Mouse (Mus musculus) neural tube, embryonic 11.5 days (tissue): ENCODE measurements around the gene Trcg1. TPM values are rescaled to one million over a fixed set of nuclear protein-coding genes. Genes with fewer than 3 reads are reported as not detected.

ENCODE experiments used
- ATAC-seq: fragments of 200-750 bp; cut with Nextera tagmentation; 2 replicates; pipeline ENCODE4 v1.8.0; 2017; ENCODE audit warnings: moderate number of reproducible peaks, mild to moderate bottlenecking, moderate TSS enrichment, moderate library complexity; ENCODE audit not compliant: insufficient read depth, low FRiP score, low TSS enrichment
- DNase-seq: peaks from one replicate; pipeline ENCODE4 v3.0.0-alpha.2; 2015; ENCODE audit warnings: low spot score
- H3K27ac ChIP-seq: fragments of 300-500 bp; sonication (generic); 2 replicates; pipeline ENCODE4 v1.5.1; 2014; ENCODE audit warnings: low read depth, mild to moderate bottlenecking, low read length
- H3K27me3 ChIP-seq: fragments of 300-500 bp; sonication (generic); 2 replicates; pipeline ENCODE4 v1.6.1; 2014; ENCODE audit warnings: mild to moderate bottlenecking, low read length, mixed read lengths; ENCODE audit not compliant: control insufficient read depth, insufficient read depth
- H3K36me3 ChIP-seq: fragments of 300-500 bp; sonication (generic); 2 replicates; pipeline ENCODE4 v1.6.1; 2014; ENCODE audit warnings: mild to moderate bottlenecking, low read length, moderate library complexity, mixed read lengths; ENCODE audit not compliant: control insufficient read depth, insufficient read depth
- H3K4me1 ChIP-seq: fragments of 300-500 bp; sonication (generic); 2 replicates; pipeline ENCODE4 v1.6.1; 2014; ENCODE audit warnings: low read length, mixed read lengths; ENCODE audit not compliant: control insufficient read depth, insufficient read depth
- H3K4me2 ChIP-seq: fragments of 300-500 bp; sonication (generic); 2 replicates; pipeline ENCODE4 v1.6.1; 2014; ENCODE audit warnings: low read depth, mild to moderate bottlenecking, moderate library complexity
- H3K4me3 ChIP-seq: fragments of 300-500 bp; sonication (generic); 2 replicates; pipeline ENCODE4 v1.5.1; 2014; ENCODE audit warnings: low read depth, low read length
- H3K9ac ChIP-seq: fragments of 300-500 bp; sonication (generic); 2 replicates; pipeline ENCODE4 v1.6.1; 2014; ENCODE audit warnings: mild to moderate bottlenecking, low read length
- H3K9me3 ChIP-seq: fragments of 300-500 bp; sonication (generic); 2 replicates; pipeline ENCODE4 v1.6.1; 2016; ENCODE audit warnings: low read length; ENCODE audit not compliant: control insufficient read depth
- WGBS: fragments of 180-500 bp; shearing (Covaris S2); extraction: QIAGEN DNeasy Blood & Tissue Kit; methylation state at CpG from one replicate; pipeline ENCODE4 v1.1.7; 2014; 5-methylcytosine and 5-hydroxymethylcytosine counted together
- polyA plus RNA-seq: library from polyadenylated mRNA; unstranded; fragments of >200 nt; fragmentation: Nextera tagmentation; extraction: Ambion mirVana; gene quantifications from 2 replicates; pipeline ENCODE4 v1.2.1, GENCODE M21; 2014

Gene Trcg1
- polyA plus RNA-seq, 1 experiment from 2014 or later: not detected

- no peaks in the 10 kb centered on the region for H3K9me3 ChIP-seq
- ATAC-seq: no peak
These were observed 47.0 kb downstream of the Trcg1 start for GRCm38 (mm10) chr9:57283311-57283710.

GRCm38 (mm10) chr9:57287183-57287582 lies 50.8 kb downstream of the Trcg1 start:
- H3K27me3 ChIP-seq: no peaks in the 10 kb centered on the region
- H3K4me1 ChIP-seq: no peaks in the 10 kb centered on the region
- H3K36me3 ChIP-seq: no peaks in the 10 kb centered on the region
- WGBS: 78% methylated on average over 6 of the region's 6 CpGs
- H3K9me3 ChIP-seq: no peaks in the 10 kb centered on the region
- no peak for DNase-seq
- no peak overlapping the region for H3K4me3 ChIP-seq
- no peak overlapping the region for H3K27ac ChIP-seq
- no peak overlapping the region for H3K4me2 ChIP-seq
- no peak overlapping the region for H3K9ac ChIP-seq
- no peak for ATAC-seq

More at GRCm38 (mm10) chr9:57283311-57283710, 47.0 kb downstream of the Trcg1 start:
- Histone ChIP-seq H3K27ac (no peak overlapping the region), H3K4me1 (no peaks in the 10 kb centered on the region), H3K9ac (no peak overlapping the region), H3K4me3 (no peak overlapping the region), H3K27me3 (no peaks in the 10 kb centered on the region), H3K4me2 (no peak overlapping the region), H3K36me3 (no peaks in the 10 kb centered on the region)
- 63% methylated on average over 4 of the region's 4 CpGs for WGBS
- DNase-seq: no peak

- no peak overlapping the region for H3K4me2 ChIP-seq
- H3K27ac ChIP-seq: no peak overlapping the region
- H3K9ac ChIP-seq: no peak overlapping the region
- no peaks in the 10 kb centered on the region for H3K27me3 ChIP-seq
- DNase-seq (no peak), ATAC-seq (no peak)
- H3K9me3 ChIP-seq: no peaks in the 10 kb centered on the region
- no peak overlapping the region for H3K4me3 ChIP-seq
- peaks cover 4% of the 10 kb centered on the region; the same call in 1 of the 2 replicates for H3K4me1 ChIP-seq
- H3K36me3 ChIP-seq: no peaks in the 10 kb centered on the region
- 80% methylated on average over 3 of the region's 3 CpGs for WGBS
These were observed 58.5 kb downstream of the Trcg1 start for GRCm38 (mm10) chr9:57294905-57295304.

GRCm38 (mm10) chr9:57295666-57296065 lies 59.3 kb downstream of the Trcg1 start:
- no peaks in the 10 kb centered on the region for H3K27me3 ChIP-seq
- peaks cover 4% of the 10 kb centered on the region; the same call in 1 of the 2 replicates for H3K4me1 ChIP-seq
- no peak overlapping the region for H3K4me3 ChIP-seq
- WGBS: 83% methylated on average over 3 of the region's 3 CpGs
- ATAC-seq (no peak), DNase-seq (no peak)
- no peak overlapping the region for H3K4me2 ChIP-seq
- no peak overlapping the region for H3K27ac ChIP-seq
- no peak overlapping the region for H3K9ac ChIP-seq
- H3K36me3 ChIP-seq: no peaks in the 10 kb centered on the region
- H3K9me3 ChIP-seq: no peaks in the 10 kb centered on the region

GRCm38 (mm10) chr9:57296277-57296676 lies 59.9 kb downstream of the Trcg1 start:
- Histone ChIP-seq H3K4me3 (no peak overlapping the region), H3K27me3 (no peaks in the 10 kb centered on the region), H3K27ac (no peak overlapping the region), H3K4me2 (no peak overlapping the region), H3K9me3 (no peaks in the 10 kb centered on the region), H3K9ac (no peak overlapping the region), H3K36me3 (no peaks in the 10 kb centered on the region), H3K4me1 (peaks cover 4% of the 10 kb centered on the region; the same call in 1 of the 2 replicates)
- 73% methylated on average over 8 of the region's 8 CpGs for WGBS
- no peak for ATAC-seq
- DNase-seq: no peak

- Histone ChIP-seq H3K9me3 (no peaks in the 10 kb centered on the region), H3K27ac (no peak overlapping the region), H3K36me3 (no peaks in the 10 kb centered on the region), H3K9ac (no peak overlapping the region), H3K4me2 (no peak overlapping the region), H3K27me3 (no peaks in the 10 kb centered on the region), H3K4me3 (no peak overlapping the region), H3K4me1 (peaks cover 4% of the 10 kb centered on the region; the same call in 1 of the 2 replicates)
- WGBS: 89% methylated on average over 2 of the region's 2 CpGs
- ATAC-seq: no peak
- no peak for DNase-seq
These were observed 61.6 kb downstream of the Trcg1 start for GRCm38 (mm10) chr9:57297938-57298337.

Other genes starting within 250 kb of the Trcg1 start
- 35.5 and 36.5 TPM in 2 replicates for gene Ptpn9, start 241.6 kb upstream of the Trcg1 start, polyA plus RNA-seq
- gene Sin3a, start 164.5 kb upstream of the Trcg1 start, polyA plus RNA-seq: 55.3 and 57.1 TPM in 2 replicates
- 23.9 and 29.4 TPM in 2 replicates for gene Man2c1, start 105.9 kb upstream of the Trcg1 start, polyA plus RNA-seq
- gene Neil1, start 88.3 kb upstream of the Trcg1 start, polyA plus RNA-seq: 6.6 TPM in 2 replicates
- gene Commd4, start 78.2 kb upstream of the Trcg1 start, polyA plus RNA-seq: 97.8 and 99.0 TPM in 2 replicates
- 11.3 and 11.6 TPM in 2 replicates for gene 1700017B05Rik, start 26.1 kb downstream of the Trcg1 start, polyA plus RNA-seq
- gene Ppcdc, start 203.6 kb downstream of the Trcg1 start, polyA plus RNA-seq: 22.5 and 24.7 TPM in 2 replicates
- gene Scamp5, start 231.5 kb downstream of the Trcg1 start, polyA plus RNA-seq: 13.2 and 15.0 TPM in 2 replicates